Mouse (Mus musculus) liver, embryonic 14.5 days (tissue): ENCODE measurements around the gene Cap2.

Experiments
- CTCF ChIP-seq: IDR thresholded peaks from 2 replicates; pipeline ENCODE4 v1.5.1; 2016; ENCODE audit warnings: antibody characterized with exemption, low read depth, control low read depth
- EP300 ChIP-seq: IDR thresholded peaks from 2 replicates; pipeline ENCODE4 v1.6.1; 2016; ENCODE audit warnings: antibody characterized with exemption, low read depth

GRCm38 (mm10) chr13:46548132-46548531 lies 46.5 kb downstream of the Cap2 start:
- TF ChIP-seq EP300 (no peak), CTCF (no peak)
